Mouse (Mus musculus): ENCODE results near the gene Clpx.
A peak's percentile ranks its signal among the peaks of the same experiment; 100 is the strongest.
"Not testable (repeated sequence)": the region's sequence is repeated elsewhere in the genome, so short reads cannot be mapped to it uniquely, and the experiment has no call there.

The Clpx gene

DNA sequence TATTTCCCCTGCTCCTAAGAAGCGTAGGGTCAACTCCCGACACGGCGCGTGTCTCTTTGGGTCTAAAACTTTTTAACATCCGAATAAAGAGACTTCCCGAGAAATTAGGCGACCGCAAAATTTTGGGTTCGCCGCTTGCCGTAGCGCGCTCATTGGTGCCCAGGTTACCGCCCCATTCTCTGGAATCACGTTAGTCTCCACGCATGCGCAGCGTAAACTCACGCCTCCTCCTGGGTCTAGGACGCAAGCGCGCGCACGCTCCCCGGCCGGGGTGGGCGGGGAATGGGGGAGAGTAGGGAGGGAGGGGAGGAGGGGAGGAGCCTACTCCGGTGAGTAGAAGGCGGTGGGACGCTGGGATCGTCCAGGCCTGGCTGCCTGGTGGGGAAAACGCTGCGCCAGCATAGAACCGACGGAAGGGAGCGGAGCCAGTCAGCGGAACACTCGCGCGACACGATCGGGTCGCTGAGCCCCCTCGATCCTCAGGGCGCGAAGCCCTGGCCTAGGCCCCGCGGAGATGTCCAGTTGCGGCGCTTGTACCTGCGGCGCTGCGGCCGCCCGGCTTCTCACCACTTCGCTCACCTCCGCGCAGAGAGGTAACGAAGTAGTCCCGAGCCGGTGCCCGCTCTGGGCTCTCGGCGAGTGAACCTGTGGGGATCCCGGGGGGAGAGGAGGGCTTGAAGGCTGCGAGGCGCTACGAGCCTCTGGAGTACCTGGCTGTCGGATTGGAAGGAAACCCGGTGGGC, at the start of gene Clpx:
TSS of gene Clpx (plus strand) at position 288 of the 743 bp plus-strand sequence.
- peak; percentile 96 to 99 for DNase-seq (ENCODE audit: low spot score in 2 of 2)

DNA sequence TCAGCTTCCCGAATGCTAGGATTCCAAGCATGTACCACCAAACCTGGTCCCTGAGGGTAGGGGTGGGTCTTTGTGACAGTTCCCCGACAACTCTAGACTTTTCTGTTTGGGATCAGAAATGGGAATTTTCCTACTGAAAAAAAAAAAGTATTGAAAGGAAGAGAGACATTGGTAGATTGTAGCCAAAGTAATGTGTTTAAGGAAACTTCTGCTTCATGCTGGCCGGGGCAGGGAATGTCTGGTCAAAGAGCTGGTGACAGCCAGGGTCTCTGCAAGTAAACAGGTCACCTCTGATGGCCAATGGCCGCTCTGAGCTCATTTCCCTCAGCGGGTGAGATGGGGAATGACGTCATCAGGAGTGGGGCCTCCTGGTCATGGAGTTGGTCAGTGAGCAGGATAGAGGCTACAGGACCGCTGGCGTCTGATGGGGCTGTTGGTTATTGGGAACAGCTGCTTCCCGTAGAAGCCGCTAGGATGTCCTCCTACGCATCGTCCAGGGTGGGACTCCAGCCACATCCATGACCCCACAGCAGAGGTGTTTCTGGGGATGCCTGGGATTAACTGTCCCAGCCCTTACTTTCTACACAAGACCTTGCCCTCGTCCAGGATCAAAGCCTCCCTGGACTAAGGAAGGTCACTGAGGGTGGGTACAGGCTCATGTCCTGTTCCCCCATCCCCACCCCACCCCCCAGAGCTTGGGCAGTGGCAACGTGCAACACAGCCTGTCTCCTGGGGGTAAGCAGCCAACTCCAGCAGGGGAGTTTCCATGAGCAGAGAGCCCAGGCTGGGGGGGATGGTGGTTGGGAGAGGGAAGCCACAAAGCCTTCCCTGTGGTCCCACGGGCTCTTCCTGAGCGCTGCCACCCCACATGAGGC, 46.3 kb upstream of the Clpx start:
- no peak for DNase-seq (ENCODE audit: low spot score in 2 of 2)

DNA sequence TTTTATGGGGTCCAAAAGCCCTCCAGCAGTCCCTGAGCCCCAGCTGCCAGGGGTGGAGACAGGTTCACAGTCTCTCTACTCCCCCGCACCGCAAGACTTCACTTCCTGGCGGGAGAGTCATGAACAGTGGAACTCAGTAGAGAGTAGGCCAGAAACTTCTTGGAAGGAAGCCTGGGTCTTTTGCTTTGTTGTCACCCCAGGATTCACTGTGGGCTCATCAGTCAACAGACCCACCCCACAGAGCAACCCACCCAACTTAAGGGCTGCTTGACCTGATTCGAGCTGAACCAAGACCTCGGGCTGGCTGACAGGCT, 45.7 kb upstream of the Clpx start:
- DNase-seq (ENCODE audit: low spot score in 2 of 2): no peak

DNA sequence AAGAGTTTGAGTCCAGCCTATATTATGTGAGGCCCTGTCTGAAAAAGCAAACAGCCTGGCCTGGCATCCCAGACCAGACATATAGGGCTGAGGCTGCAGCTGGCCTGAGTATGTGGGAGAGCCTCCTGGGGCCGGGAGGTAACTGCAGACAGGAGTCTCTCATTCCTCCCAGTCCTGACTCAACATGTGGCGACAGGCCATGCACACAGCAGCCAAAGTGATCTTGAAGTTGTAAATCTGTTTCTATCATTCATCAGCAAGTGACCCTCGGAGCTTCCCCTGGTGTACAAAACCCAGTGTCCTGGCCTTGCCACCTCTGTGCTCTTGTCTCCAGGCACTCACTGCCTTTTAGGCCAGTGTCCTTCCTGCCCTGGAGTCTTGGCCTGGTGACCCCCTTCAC, 42.0 kb upstream of the Clpx start:
- no peak for DNase-seq (ENCODE audit: low spot score in 2 of 2)

DNA sequence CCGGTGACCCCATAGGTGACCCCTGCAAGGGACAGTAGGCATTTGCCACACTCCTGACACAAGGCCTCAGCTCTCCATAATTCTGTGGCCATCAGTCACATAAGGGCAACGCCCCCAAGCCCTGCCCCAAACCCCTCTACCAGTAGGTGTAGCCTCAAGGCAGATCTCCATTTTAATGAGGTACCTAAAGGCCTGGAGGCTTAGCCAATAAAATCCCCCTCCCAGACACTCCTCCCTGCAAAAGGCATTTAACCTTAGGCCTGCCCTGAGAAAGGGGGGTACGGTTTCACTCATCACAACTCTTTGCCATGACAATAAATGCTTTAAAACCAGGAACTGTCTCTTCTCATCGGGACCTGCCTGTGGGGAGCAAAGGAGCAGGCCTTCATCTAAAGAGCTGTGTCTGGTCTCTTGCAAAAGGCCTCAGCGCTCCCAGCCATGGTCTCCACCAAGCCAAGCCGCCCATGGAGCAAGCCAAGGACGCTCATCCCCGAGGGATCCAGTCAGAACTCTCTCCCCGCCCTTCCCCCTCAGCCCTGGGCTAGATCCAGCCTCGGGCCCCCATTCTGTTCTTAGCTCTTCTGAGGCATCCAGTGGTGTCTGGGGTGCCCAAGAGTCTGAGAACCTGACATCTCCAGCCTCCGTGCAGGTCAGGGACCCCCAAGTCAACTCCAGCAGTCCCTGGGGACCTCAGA, 38.0 kb upstream of the Clpx start:
- no peak for DNase-seq (ENCODE audit: low spot score in 2 of 2)

DNA sequence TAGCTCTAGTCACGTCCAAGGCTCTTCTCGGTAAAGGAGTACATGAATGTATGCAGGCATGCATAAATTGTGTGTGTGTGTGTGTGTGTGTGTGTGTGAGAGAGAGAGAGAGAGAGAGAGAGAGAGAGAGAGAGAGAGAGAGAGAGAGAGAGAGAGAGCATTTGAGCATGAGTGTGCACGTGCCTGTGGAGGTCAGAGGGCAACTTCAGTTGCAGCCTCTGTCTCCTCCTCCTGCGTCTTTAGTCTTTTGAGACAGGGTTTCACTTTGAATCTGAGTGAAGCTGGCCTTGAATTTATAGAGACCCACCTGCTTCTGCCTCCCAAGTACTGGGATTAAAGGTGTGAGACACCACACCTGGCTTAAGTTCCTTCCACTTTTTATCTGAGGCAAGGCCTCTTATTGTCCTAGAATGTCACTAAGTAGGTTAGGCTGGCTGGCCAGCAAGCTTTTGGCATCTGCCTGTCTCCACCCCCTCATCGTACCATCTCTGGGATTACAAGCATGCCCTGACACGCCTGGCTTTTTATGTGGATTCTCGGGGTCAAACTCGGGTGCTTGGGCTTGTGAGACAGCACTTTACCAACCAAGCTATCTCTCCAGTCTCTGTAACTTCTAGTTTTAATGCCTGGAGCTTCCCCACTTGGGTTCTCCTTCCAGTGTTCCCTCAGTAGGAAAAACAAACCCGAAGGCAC, 36.7 kb upstream of the Clpx start:
- no peak for DNase-seq (ENCODE audit: low spot score in 2 of 2)

DNA sequence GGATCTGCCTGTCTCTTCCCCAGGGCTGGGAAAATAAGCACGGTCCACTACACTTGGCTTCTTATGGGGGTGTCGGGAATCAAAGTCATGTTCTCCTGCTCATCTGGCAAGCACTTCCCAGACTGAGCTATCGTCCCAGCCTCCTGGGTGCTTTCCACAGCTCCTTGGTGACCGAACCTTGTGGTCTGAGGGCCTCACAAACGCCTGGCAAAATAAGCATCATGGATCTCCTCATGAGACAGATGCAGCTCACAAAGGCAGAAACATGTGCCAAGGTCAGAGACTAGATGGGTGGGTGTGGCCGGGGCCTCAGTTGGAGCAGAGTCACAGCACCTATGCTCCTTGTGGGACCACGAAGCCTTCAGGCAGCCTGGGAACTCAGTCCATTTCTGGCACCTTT, 34.7 kb upstream of the Clpx start:
- DNase-seq (ENCODE audit: low spot score in 2 of 2): no peak

DNA sequence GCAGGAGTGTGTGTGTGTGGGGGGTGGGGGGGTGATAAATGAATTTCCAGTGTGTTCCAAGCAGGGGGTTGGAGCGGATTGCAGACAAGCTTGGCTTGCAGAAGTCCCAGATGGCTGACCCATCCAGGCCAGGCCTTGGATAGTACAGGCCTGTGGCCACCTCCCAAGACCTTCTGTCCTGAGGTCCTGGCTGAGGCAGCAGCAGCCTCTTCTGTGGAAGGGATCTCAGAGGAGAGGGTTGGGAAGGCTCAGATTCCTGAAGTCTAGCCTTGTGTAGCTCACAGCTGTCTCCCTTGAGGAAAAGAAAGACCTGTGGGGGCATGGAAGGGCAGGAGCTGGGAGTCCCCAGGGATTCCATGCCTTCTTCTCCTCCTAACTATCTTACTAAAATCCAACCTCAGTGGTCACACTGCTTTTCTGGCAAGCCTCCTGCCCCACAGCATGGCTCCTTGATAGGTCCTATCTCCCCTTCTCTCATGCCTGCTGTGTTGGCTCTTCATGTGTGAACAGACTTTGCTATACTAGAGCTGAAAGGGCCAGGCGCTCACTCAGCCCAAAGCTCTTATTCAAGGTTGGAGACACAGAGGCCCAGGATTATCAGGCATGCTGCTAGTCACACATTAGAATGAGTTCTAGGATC, 32.3 kb upstream of the Clpx start:
- DNase-seq (ENCODE audit: low spot score in 2 of 2): no peak

DNA sequence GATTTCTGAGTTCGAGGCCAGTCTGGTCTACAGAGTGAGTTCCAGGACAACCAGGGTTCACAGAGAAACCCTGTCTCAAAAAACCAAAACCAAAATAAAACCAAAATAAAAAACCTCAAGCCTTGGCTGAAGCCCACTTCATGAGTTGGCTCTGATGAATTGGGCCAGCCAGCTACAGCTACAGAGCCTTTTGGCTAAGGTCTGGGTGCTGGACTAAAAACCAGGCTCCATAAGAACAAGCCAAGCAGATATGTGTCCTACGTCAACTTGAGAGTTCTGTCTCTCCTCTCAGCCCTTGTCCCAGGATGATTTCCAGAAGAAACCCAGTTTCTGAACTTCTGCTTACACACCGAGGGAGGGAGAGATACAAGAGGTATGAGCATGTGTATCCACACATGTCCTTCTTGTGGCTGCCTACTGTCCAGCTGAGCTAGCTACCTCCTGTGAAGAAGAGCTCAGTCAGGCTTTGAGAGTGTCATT, 31.4 kb upstream of the Clpx start:
- DNase-seq (ENCODE audit: low spot score in 2 of 2): no peak

DNA sequence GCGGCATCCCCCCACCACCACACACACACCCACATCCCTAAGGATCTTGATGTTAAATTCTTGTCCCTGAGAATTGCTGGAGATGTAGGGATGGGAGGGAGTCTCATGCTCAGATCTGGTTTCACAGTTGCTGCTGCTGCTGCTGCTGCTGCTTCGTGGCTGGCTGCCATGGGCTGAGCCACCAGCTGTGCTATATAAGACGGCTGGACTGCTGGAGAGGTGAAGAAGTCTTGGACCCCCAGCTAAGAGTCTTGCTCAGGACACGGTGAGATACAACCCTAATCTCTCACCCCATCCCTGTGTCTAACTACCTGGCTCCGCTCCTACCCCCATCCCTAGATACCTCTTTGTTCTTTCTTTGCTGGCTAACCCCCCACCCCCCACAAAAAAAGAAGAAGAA, 29.1 kb upstream of the Clpx start, which contains the start of gene Cilp:
TSS of gene Cilp (plus strand) at position 222 of the 400 bp plus-strand sequence.
- no peak for DNase-seq (ENCODE audit: low spot score in 2 of 2)

DNA sequence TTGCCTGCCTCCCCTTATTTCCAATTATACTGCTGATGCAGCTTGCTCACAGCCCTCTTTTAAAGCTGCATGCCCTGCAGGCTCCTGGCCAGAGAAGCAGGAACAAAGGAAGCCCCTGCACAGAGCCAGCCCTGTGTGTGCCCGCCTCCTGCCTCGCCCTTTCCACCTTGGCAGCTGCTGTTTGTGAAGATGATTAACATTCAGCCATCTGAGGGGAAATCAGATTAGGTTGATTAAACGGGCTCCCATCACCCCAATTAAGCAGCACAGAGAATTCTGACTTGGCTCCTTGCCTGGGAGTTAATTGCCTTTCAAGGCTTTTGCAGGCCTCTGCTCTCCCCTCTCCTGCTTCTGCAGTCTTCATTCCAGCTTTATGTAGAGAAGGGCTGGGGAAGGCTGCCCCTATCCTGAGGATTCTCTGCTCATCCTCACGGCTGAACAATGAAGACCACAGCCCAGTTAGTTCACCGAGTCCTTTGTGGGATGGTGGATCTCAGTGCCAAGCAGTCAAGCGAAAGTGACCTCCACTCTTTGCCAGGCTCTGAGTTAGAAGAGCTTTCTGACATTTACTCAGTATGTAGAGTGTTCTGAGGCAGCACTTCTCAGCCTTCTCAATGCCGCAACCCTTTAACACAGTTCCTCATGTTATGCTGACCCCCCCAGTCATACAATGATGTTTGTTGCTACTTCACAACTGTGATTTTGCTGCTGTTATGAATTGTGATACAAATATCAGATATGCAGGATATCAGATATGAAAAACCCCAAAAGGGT, 26.1 kb upstream of the Clpx start:
- no peak for DNase-seq (ENCODE audit: low spot score in 2 of 2)

DNA sequence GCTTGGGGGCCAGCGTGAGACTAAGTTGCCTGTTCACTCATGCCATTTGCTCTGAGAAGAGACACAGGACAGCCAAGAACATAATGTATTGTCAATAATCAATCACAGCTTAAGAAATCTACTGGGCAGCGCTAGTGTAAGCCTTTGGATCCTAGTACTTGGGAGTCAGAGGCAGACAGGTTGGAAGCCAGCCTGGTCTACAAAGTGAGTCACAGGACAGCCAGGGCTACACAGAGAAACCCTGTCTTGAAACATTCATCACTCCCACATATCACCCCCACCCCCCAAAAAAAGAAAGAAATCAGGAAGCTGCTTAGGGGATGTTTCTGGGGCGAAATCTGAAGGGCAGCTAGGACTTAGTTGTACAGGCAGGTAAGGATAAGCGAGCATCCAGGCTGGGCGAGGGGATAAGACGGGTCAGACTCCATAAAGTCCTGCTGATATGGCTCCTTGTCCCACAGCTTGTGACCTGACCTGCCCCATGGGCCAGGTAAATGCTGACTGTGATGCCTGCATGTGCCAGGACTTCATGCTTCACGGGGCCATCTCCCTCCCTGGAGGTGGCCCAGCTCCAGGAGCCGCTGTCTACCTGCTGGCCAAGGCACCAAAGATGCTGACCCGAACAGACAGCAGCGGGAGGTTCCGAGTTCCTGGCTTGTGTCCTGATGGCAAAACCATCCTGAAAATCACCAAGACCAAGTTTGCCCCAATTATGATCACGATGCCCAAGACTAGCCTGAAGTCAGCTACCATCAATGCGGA, 20.8 kb upstream of the Clpx start:
- no peak for DNase-seq (ENCODE audit: low spot score in 2 of 2)

DNA sequence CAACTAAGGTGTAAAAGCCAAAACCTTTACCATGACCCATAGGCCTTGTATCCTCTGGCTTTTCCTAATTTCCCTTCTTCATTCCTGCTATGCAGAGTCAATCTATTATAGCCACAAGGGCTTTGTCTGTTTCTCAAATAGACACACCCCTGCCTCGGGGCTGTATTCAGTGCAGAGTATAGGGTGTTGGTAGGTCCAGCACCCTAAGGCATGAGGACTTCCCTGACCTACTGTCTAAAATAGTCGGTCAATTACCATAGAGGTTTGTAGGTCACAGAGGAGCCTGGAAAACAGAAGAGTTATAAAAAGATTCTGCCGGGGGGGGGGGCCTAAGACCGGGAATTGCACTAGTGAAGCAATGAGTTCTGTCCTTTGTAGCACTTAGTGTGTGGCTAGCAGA, 20.2 kb upstream of the Clpx start:
- DNase-seq (ENCODE audit: low spot score in 2 of 2): no peak

DNA sequence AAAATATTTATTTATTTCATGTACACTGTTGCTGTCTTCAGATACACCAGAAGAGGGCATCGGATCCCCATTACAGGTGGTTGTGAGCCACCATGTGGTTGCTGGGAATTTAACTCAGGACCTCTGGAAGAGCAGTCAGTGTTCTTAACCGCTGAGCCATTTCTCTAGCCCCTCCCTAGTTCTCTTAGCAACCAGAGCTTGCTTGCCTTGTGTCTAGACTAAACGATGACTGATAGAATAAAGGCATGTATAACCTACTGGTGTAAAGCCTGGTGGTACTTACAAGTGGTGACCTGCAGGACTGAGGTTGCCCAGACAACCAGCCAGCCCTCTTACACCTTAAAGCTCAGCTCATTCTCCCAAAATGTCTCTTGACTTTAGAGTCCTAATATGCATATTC, 19.2 kb upstream of the Clpx start:
- not testable (repeated sequence) for DNase-seq (ENCODE audit: low spot score in 2 of 2)

DNA sequence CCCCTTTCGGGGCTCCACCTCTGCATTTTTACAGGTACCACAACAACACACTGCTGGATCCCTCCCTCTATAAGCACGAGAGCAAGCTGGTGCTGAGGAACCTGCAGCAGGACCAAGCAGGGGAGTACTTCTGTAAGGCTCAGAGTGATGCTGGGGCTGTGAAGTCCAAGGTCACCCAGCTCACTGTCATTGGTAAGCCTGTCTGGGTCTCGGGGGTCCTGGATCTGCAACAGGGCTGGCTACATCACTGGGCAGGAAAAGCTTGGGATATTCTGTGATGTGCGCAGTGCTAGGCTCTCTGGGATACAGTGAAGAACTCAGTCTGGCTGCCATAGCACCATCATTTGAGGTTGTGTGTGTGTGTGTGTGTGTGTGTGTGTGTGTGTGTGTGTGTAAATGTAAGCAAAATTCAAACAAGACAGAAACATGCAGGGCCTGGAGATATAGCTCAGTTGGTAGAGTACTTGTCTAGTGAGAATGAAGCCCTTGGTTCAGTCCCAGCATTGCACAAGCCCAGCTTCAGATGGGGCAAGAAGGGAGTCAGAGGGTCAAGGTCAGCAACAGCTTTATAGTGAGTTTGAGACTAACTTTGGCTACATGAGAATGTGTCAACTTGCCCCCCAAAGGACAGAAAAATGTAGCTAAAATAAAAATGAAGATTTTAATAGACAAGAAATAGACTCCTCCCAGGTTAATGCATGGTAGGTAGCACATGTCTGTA, 18.1 kb upstream of the Clpx start:
- no peak for DNase-seq (ENCODE audit: low spot score in 2 of 2)

DNA sequence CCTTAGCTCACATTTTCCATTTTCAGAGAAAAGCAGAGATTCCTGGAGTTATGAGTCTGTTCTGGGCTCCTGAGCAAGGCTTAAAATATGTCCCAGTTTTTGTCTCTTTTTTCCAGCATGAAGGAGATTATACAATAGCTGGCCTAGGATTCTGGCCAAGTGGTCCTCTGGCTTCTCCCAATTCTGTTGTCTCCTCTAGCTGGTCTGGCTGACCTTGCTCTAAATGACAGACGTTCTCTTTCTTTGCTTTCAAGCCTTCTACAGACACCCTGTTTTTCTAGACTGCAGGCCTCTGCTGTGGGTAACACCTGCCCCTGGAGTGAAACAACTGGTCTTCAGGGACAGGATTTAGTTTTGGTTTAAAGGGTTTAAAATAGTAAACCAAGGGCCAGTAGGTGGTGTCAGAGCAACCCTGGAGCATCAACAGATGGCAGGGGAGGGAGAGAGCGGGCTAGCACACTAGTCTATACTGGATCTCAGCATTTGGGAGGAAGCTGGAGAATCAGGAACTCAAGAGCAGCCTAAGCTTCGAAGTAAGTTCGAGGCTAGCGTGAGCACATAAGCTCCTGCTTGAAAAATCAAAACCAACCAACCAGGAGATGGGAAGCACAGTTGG, 12.4 kb upstream of the Clpx start:
- DNase-seq (ENCODE audit: low spot score in 2 of 2): no peak

DNA sequence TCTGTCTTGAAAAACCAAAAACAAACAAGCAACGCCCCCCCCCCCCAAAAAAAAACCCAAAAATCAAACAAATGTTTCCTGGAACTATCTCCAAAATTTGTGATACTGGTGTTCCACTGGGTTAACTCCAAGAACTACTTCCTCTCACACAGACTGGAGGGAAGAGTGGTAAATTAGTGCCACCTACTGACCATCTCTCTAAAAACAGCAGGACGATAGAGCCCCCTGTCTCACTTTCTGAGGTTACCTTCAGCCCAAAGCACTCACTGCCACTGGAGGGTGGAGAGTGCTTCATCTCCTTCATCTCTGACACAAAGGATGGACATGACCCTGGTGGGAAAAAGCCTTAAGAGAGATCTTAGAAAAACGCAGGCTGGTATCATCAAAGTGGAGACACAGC, 10.8 kb upstream of the Clpx start:
- peak; percentile 17 to 37 for DNase-seq (ENCODE audit: low spot score in 2 of 2)

DNA sequence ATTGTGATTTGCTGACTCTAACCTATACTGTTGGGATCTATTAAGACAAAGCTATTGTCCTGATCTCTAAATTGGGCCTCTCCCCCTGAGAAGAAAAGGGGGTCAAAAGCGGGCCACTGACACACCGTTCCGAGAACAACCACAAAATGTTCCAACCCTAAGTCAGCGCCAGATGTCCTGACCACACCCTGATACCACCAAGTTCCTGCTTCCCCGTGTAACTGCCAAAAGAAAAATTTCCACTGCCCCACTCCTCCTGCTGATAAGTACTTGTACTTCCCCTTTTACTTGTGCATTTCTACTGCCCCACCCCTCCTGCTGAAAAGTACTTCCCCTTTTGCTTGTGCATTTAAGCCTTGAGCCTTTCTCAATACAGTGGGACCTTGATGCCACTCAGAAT, 5.8 kb upstream of the Clpx start:
- not testable (repeated sequence) for DNase-seq (ENCODE audit: low spot score in 2 of 2)

DNA sequence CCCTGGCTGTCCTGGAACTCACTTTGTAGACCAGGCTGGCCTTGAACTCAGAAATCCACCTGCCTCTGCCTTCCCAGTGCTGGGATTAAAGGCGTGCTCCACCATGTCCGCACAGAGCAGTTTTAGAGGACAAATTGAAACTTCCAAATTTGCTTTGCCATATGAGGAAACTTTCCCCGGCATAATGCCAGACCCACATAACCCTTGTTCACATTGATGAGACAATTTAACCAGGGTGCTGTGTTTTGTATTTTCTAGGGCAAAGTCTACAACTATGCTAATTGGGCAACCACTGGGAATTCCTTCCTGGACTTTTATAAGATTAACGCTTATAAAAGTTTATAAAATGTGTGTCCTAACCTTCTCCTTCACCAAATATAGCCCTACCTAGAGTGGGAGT, 4.1 kb upstream of the Clpx start:
- DNase-seq (ENCODE audit: low spot score in 2 of 2): no peak
